Comparison of ENCODE assay signal across 23 mouse cellular contexts in the genomic region with DNA sequence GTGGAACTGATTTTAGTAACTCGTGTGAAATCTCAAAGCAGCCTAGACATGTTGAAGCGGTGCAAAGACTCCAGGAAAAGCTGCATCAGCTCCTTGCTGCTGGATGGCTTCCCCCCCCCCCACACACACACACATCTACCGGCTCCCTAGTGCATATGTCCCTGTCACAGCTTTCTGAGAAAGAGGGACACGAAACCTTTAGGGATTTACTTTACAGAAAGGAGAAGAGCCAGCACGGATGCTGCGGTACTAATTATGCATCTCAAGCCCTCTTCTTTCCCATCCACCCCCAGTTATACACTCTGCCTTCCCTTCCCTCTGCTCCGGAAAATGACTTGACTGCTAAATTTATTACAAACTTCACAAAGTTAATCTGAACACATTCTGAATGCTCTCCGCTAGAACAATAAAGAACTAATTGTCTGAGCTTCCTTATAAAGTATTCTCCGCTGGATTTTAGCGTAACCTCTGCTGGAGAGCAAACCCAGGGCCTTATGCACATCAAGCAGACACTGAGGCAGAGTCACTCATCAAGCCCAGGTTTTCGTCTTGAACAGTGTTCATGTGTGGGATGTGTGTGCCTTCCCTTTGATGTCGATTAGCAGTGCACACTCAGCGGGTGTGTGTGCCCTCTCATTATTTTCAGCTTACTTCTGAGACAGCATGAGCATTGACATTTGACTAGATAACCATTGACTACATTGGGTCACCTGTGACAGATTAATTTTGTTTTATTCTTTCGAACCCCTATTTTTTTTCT.
DNase-seq lines count a peak whose midpoint lies in the region; ATAC-seq and TF ChIP-seq lines count a peak whose summit lies in the region.
"Had no signal": no experiment of that assay in that cellular context is flagged by ENCODE, and none has a peak within 500 bp of the region (broad histone marks: within the 10 kb centered on the region; RNA-seq: fewer than 3 reads in every experiment).

No protein-coding gene starts in this region.

- peaks cover 7% of the 10 kb centered on the region; the same call in 1 of the 2 replicates for H3K36me3 ChIP-seq in forebrain, postnatal 0 days (ENCODE audit: insufficient read depth)
- H3K36me3 ChIP-seq in forebrain, embryonic 12.5 days (replicated peaks), result no peaks in the 10 kb centered on the region
- 0 out of 2 replicates have a peak, but pooled peaks cover 2% of the 10 kb centered on the region for H3K36me3 ChIP-seq in midbrain, embryonic 16.5 days (ENCODE audit: control insufficient read depth, insufficient read depth, low read length)
- H3K36me3 ChIP-seq in midbrain, postnatal 0 days (ENCODE audit: insufficient read depth, low read length), result no peaks in the 10 kb centered on the region
- no peaks in the 10 kb centered on the region for H3K36me3 ChIP-seq in intestine, postnatal 0 days (ENCODE audit: control insufficient read depth, insufficient read depth)
- H3K36me3 ChIP-seq: embryonic facial prominence, embryonic 12.5 days; intestine, embryonic 15.5 days; limb, embryonic 12.5 days; neural tube, embryonic 12.5 days had no signal

- no peaks in the 10 kb centered on the region for H3K4me1 ChIP-seq in forebrain, postnatal 0 days (ENCODE audit: insufficient read depth)
- no peaks in the 10 kb centered on the region for H3K4me1 ChIP-seq in forebrain, embryonic 12.5 days
- 0 out of 2 replicates have a peak, but pooled peaks cover 3% of the 10 kb centered on the region for H3K4me1 ChIP-seq in midbrain, embryonic 16.5 days (ENCODE audit: control insufficient read depth, insufficient read depth, low read length)
- H3K4me1 ChIP-seq in midbrain, postnatal 0 days (ENCODE audit: insufficient read depth, low read length), result no peaks in the 10 kb centered on the region
- no peaks in the 10 kb centered on the region for H3K4me1 ChIP-seq in intestine, postnatal 0 days (replicated peaks; ENCODE audit: control insufficient read depth, insufficient read depth, low read length)
- H3K4me1 ChIP-seq: intestine, embryonic 15.5 days; limb, embryonic 12.5 days; neural tube, embryonic 12.5 days had no signal

- H3K27ac ChIP-seq in forebrain, postnatal 0 days (ENCODE audit: low read depth, low read length), result no peak overlapping the region; the same call in 1 of the 2 replicates
- H3K27ac ChIP-seq in forebrain, embryonic 12.5 days, result no peak overlapping the region
- peak overlapping the region; percentile 61; the same call in 1 of the 2 replicates for H3K27ac ChIP-seq in layer of hippocampus, adult 2 months
- H3K27ac ChIP-seq in midbrain, embryonic 16.5 days (ENCODE audit: low read length), result peak overlapping the region; percentile 30; the same call in 1 of the 2 replicates
- H3K27ac ChIP-seq in midbrain, postnatal 0 days (ENCODE audit: low read depth, low read length), result no peak overlapping the region; the same call in 1 of the 2 replicates
- H3K27ac ChIP-seq in intestine, postnatal 0 days (ENCODE audit: low read depth, low read length), result no peak overlapping the region
- H3K27ac ChIP-seq: embryonic facial prominence, embryonic 12.5 days; intestine, embryonic 15.5 days; limb, embryonic 12.5 days; macrophage; neural tube, embryonic 12.5 days had no signal

- 56% methylated on average over 14 of the region's 14 CpGs for WGBS in forebrain, postnatal 0 days
- 75% methylated on average over 14 of the region's 14 CpGs for WGBS in forebrain, embryonic 12.5 days
- WGBS in midbrain, embryonic 16.5 days, result 56% methylated on average over 14 of the region's 14 CpGs
- WGBS in midbrain, postnatal 0 days, result 51% methylated on average over 14 of the region's 14 CpGs
- 84% methylated on average over 14 of the region's 14 CpGs for WGBS in intestine, postnatal 0 days

- H3K4me3 ChIP-seq in forebrain, postnatal 0 days (ENCODE audit: low read depth, low read length), result no peak overlapping the region
- no peak overlapping the region for H3K4me3 ChIP-seq in forebrain, embryonic 12.5 days (replicated peaks)
- no peak overlapping the region for H3K4me3 ChIP-seq in layer of hippocampus, adult 2 months
- no peak overlapping the region for H3K4me3 ChIP-seq in midbrain, embryonic 16.5 days (ENCODE audit: low read depth, low read length)
- no peak overlapping the region for H3K4me3 ChIP-seq in midbrain, postnatal 0 days (ENCODE audit: low read depth, low read length)
- H3K4me3 ChIP-seq in intestine, postnatal 0 days (ENCODE audit: low read depth, low read length), result no peak overlapping the region
- H3K4me3 ChIP-seq: embryonic facial prominence, embryonic 12.5 days; intestine, embryonic 15.5 days; limb, embryonic 12.5 days; neural tube, embryonic 12.5 days had no signal

- TF ChIP-seq CTCF in forebrain, postnatal 0 days (IDR thresholded peaks at IDR 0.05; ENCODE audit: low read depth), result no peak
- no peak for TF ChIP-seq CTCF in layer of hippocampus, adult 2 months (conservative IDR thresholded peaks at IDR 0.05)
- TF ChIP-seq CTCF in midbrain, postnatal 0 days (IDR thresholded peaks at IDR 0.05), result no peak
- TF ChIP-seq CTCF in intestine, postnatal 0 days (IDR thresholded peaks at IDR 0.05; ENCODE audit: low read depth), result no peak

- no peaks in the 10 kb centered on the region for H3K9me3 ChIP-seq in forebrain, postnatal 0 days (ENCODE audit: low read length)
- no peaks in the 10 kb centered on the region for H3K9me3 ChIP-seq in forebrain, embryonic 12.5 days
- H3K9me3 ChIP-seq in midbrain, embryonic 16.5 days (replicated peaks; ENCODE audit: control insufficient read depth, low read length, poor library complexity, severe bottlenecking), result no peaks in the 10 kb centered on the region
- no peaks in the 10 kb centered on the region for H3K9me3 ChIP-seq in midbrain, postnatal 0 days (ENCODE audit: low read length)
- H3K9me3 ChIP-seq in intestine, postnatal 0 days (ENCODE audit: control insufficient read depth), result no peaks in the 10 kb centered on the region
- H3K9me3 ChIP-seq: embryonic facial prominence, embryonic 12.5 days; intestine, embryonic 15.5 days; limb, embryonic 12.5 days; neural tube, embryonic 12.5 days had no signal

- H3K9ac ChIP-seq in forebrain, postnatal 0 days, result no peak overlapping the region
- no peak overlapping the region for H3K9ac ChIP-seq in forebrain, embryonic 12.5 days
- no peak overlapping the region for H3K9ac ChIP-seq in midbrain, embryonic 16.5 days (ENCODE audit: low read depth, low read length)
- H3K9ac ChIP-seq in midbrain, postnatal 0 days (replicated peaks; ENCODE audit: low read length, poor library complexity, severe bottlenecking), result no peak overlapping the region
- no peak overlapping the region for H3K9ac ChIP-seq in intestine, postnatal 0 days (ENCODE audit: low read depth, low read length)
- H3K9ac ChIP-seq: embryonic facial prominence, embryonic 12.5 days; intestine, embryonic 15.5 days; limb, embryonic 12.5 days; liver, postnatal 0 days; neural tube, embryonic 12.5 days had no signal

- intact Hi-C loops in left cerebral cortex, postnatal 36 days (cut with DNase I), result no loop called here

- no peak overlapping the region for H3K4me2 ChIP-seq in forebrain, postnatal 0 days (ENCODE audit: low read depth)
- no peak overlapping the region for H3K4me2 ChIP-seq in forebrain, embryonic 12.5 days
- H3K4me2 ChIP-seq in midbrain, embryonic 16.5 days (ENCODE audit: low read length), result no peak overlapping the region
- H3K4me2 ChIP-seq in midbrain, postnatal 0 days (ENCODE audit: low read depth, low read length, poor library complexity, severe bottlenecking), result no peak overlapping the region
- H3K4me2 ChIP-seq in intestine, postnatal 0 days (replicated peaks; ENCODE audit: low read depth), result no peak overlapping the region
- H3K4me2 ChIP-seq: embryonic facial prominence, embryonic 12.5 days; heart, embryonic 11.5 days; intestine, embryonic 15.5 days; limb, embryonic 12.5 days; liver, embryonic 11.5 days; neural tube, embryonic 12.5 days had no signal

- H3K27me3 ChIP-seq in forebrain, postnatal 0 days (ENCODE audit: insufficient read depth, low read length), result no peaks in the 10 kb centered on the region
- H3K27me3 ChIP-seq in forebrain, embryonic 12.5 days, result no peaks in the 10 kb centered on the region
- H3K27me3 ChIP-seq in midbrain, embryonic 16.5 days (ENCODE audit: control insufficient read depth, insufficient read depth, low read depth, low read length), result no peaks in the 10 kb centered on the region
- H3K27me3 ChIP-seq in midbrain, postnatal 0 days (ENCODE audit: insufficient read depth, low read length), result no peaks in the 10 kb centered on the region
- H3K27me3 ChIP-seq in intestine, postnatal 0 days (replicated peaks; ENCODE audit: control insufficient read depth, insufficient read depth, low read length), result no peaks in the 10 kb centered on the region
- H3K27me3 ChIP-seq: embryonic facial prominence, embryonic 12.5 days; intestine, embryonic 15.5 days; limb, embryonic 12.5 days; neural tube, embryonic 12.5 days had no signal

- peak; percentile 75 for ATAC-seq in forebrain, postnatal 0 days
- ATAC-seq in forebrain, embryonic 12.5 days (ENCODE audit: low FRiP score), result no peak
- ATAC-seq in midbrain, embryonic 16.5 days, result peak; percentile 65
- ATAC-seq in midbrain, postnatal 0 days (ENCODE audit: low FRiP score), result no peak
- ATAC-seq in intestine, postnatal 0 days, result no peak
- ATAC-seq: intestine, embryonic 15.5 days; liver, postnatal 0 days had no signal

- DNase-seq in forebrain, postnatal 0 days, result no peak
- DNase-seq in layer of hippocampus, adult 2 months (ENCODE audit: low spot score in 2 of 2), result no peak
- no peak for DNase-seq in layer of hippocampus, postnatal 10 days (ENCODE audit: low spot score in 2 of 2)
- no peak for DNase-seq in midbrain, postnatal 0 days (ENCODE audit: low spot score)
- peak; percentile 17 to 32 for DNase-seq in left cerebral cortex, postnatal 36 days (ENCODE audit: low spot score in 2 of 2)
- DNase-seq: adrenal gland, postnatal 25 days; cerebellum, adult 11-12 months; cerebellum, postnatal 14 days; kidney, adult 9 months; kidney, postnatal 14 days; layer of hippocampus, postnatal 36 days; liver, postnatal 0 days; spleen, adult 18-20 months had no signal

Comparison
In these comparisons a context has a peak if more than half of its experiments do, and no peak if none do; other contexts are left out.
1. ATAC-seq: peak in forebrain, postnatal 0 days (single experiment) and midbrain, embryonic 16.5 days (single experiment); none in forebrain, embryonic 12.5 days (single experiment), midbrain, postnatal 0 days (single experiment) and intestine, postnatal 0 days (single experiment).
2. H3K27ac ChIP-seq: peak in layer of hippocampus, adult 2 months (single experiment) and midbrain, embryonic 16.5 days (single experiment); none in forebrain, postnatal 0 days (single experiment), forebrain, embryonic 12.5 days (single experiment), midbrain, postnatal 0 days (single experiment) and intestine, postnatal 0 days (single experiment).
3. DNase-seq: peak in left cerebral cortex, postnatal 36 days (2 of 2); none in forebrain, postnatal 0 days (single experiment), layer of hippocampus, adult 2 months (0 of 2), layer of hippocampus, postnatal 10 days (0 of 2) and midbrain, postnatal 0 days (single experiment).